Mouse (Mus musculus): Measurements from ENCODE around the gene Actr1b. TPM values are rescaled to one million over a fixed set of nuclear protein-coding genes. Genes with fewer than 3 reads are reported as not detected.

Gene Actr1b
- total RNA-seq, 2 experiments from 2014 or later = 118 to 127 TPM

- intact Hi-C loops (cut with DNase I) = no loop called here
Observed at GRCm38 (mm10) chr1:36658621-36659399, 55.4 kb downstream of the Actr1b start.

GRCm38 (mm10) chr1:36657658-36658415 lies 56.4 kb downstream of the Actr1b start:
- no peak for DNase-seq
- intact Hi-C loops (cut with DNase I) = no loop called here

More at GRCm38 (mm10) chr1:36658621-36659399, 55.4 kb downstream of the Actr1b start:
- DNase-seq = no peak

DNA sequence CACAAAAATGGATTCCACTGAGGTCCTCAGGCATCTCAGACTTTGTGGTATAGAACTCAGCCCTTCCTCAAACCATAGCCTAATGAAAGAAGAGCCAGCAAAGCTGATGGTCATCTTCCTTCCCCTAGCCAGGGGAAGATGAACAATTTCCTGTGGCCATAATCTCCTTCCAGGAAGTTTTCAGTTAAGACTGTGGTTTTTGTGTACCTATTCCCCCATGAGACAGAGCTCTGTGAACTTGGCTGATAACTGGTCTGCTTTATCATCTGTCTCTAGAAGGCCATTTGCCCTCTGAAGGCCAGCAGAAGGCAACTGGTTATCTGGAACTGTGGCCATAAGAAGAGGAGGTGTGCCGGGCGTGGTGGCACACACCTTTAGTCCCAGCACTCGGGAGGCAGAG lies 58.0 kb downstream of the Actr1b start:
- intact Hi-C loops (cut with DNase I) = no loop called here
- DNase-seq = no peak

- DNase-seq = no peak
- intact Hi-C loops (cut with DNase I) = no loop called here
Observed at GRCm38 (mm10) chr1:36655039-36655438, 59.2 kb downstream of the Actr1b start.

Small RNAs within 50 kb of the gene (microRNA-seq; reads per million reads assigned to microRNA genes)
- gene Gm24133 = 0 reads per million in 2 experiments

Other genes with a start within 250 kb of the Actr1b start
- 1 to 10 TPM; 3.5 to 4.1 TPM for gene Cnnm4, start 242.8 kb downstream of the Actr1b start, total RNA-seq (2021)
- 10 to 100 TPM; 15.3 to 18.3 TPM for gene Cnnm3, start 202.6 kb downstream of the Actr1b start, total RNA-seq (2021)
- 100 to 1,000 TPM; 189 to 244 TPM for gene Ankrd23, start 177.5 kb downstream of the Actr1b start, total RNA-seq (2021)
- 100 to 1,000 TPM in 1 of 2 experiments, 10 to 100 TPM in 1; 90.6 to 123 TPM for gene Gm42417, start 175.0 kb downstream of the Actr1b start, total RNA-seq (2021)
- 10 to 100 TPM; 12.9 to 14.1 TPM for gene Ankrd39, start 167.0 kb downstream of the Actr1b start, total RNA-seq (2021)
- 10 to 100 TPM; 24.4 to 25.0 TPM for gene Sema4c, start 156.1 kb downstream of the Actr1b start, total RNA-seq (2021)
- 1 to 10 TPM in 1 of 2 experiments, under 1 TPM in 1; 0.60 to 1.2 TPM for gene Fam178b, start 31.2 kb downstream of the Actr1b start, total RNA-seq (2021)
- 1,000 to 10,000 TPM; 2,031 to 2,046 TPM for gene Cox5b, start 23.0 kb downstream of the Actr1b start, total RNA-seq (2021)
- not detected for gene 4933424G06Rik, start 4.3 kb downstream of the Actr1b start, total RNA-seq (2021)
- gene Zap70, start 47.4 kb upstream of the Actr1b start, total RNA-seq (2021) = under 1 TPM; 0.27 to 0.57 TPM
- 10 to 100 TPM; 44.1 to 44.8 TPM for gene Tmem131, start 229.2 kb upstream of the Actr1b start, total RNA-seq (2021)

Measured in heart, postnatal 10 days (tissue).